Mouse (Mus musculus): ENCODE measurements around the gene Ildr1.

- no peak for TF ChIP-seq CTCF (IDR thresholded peaks at IDR 0.05; ENCODE audit: low read depth)
- TF ChIP-seq EP300 (IDR thresholded peaks at IDR 0.05; ENCODE audit: low read depth), result no peak
These were observed 9.4 kb upstream of the Ildr1 start for GRCm38 (mm10) chr16:36684325-36684918.

Measured in liver, embryonic 14.5 days (tissue).